Comparison of ENCODE assay signal across 13 mouse cellular contexts in genomic region chr17:80084424-80084823, GRCm38 (mm10). TPM values are rescaled to one million over a fixed set of nuclear protein-coding genes. Genes with fewer than 3 reads are reported as not detected.
DNase-seq lines count a peak whose midpoint lies in the region; ATAC-seq lines count a peak whose summit lies in the region.
"Had no signal": no experiment of that assay in that cellular context is flagged by ENCODE, and none has a peak within 500 bp of the region (broad histone marks: within the 10 kb centered on the region; RNA-seq: fewer than 3 reads in every experiment).

No protein-coding gene starts in this region.

- DNase-seq in heart, adult 8-10 months (ENCODE audit: low spot score) = no peak
- DNase-seq in cerebellum, postnatal 10 days = peak; percentile 31 to 36
- peak; percentile 65 to 66 for DNase-seq in layer of hippocampus, adult 8-10 months (ENCODE audit: low spot score in 2 of 2)
- peak; percentile 32 for DNase-seq in right cerebral cortex, postnatal 14 days
- no peak for DNase-seq in retina, postnatal 1 day
- no peak for DNase-seq in spleen, postnatal 10 days (ENCODE audit: low spot score in 2 of 2)
- DNase-seq: kidney, adult 8-10 months had no signal

- no peaks in the 10 kb centered on the region for H3K36me3 ChIP-seq in heart, embryonic 14.5 days (ENCODE audit: control insufficient read depth, insufficient read depth, low read length)
- H3K36me3 ChIP-seq: forebrain, embryonic 12.5 days; hindbrain, embryonic 12.5 days; limb, embryonic 10.5 days; lung, embryonic 15.5 days; midbrain, embryonic 12.5 days had no signal

- 22% methylated on average over 9 of the region's 9 CpGs for WGBS in heart, embryonic 14.5 days

- no peak overlapping the region for H3K27ac ChIP-seq in heart, embryonic 14.5 days (replicated peaks in 1 of 2; ENCODE audit: control insufficient read depth in 1 of 2, insufficient read depth in 1 of 2, low read depth in 2 of 2, low read length in 2 of 2)
- H3K27ac ChIP-seq: forebrain, embryonic 12.5 days; hindbrain, embryonic 12.5 days; limb, embryonic 10.5 days; lung, embryonic 15.5 days; midbrain, embryonic 12.5 days had no signal

- H3K4me1 ChIP-seq in heart, embryonic 14.5 days (ENCODE audit: control insufficient read depth in 2 of 2, insufficient read depth in 2 of 2, low read length in 2 of 2) = peaks cover 3 to 8% of the 10 kb centered on the region in 2 experiments; a peak in 3 of 4 replicates
- H3K4me1 ChIP-seq: forebrain, embryonic 12.5 days; hindbrain, embryonic 12.5 days; limb, embryonic 10.5 days; lung, embryonic 15.5 days; midbrain, embryonic 12.5 days had no signal

- H3K9ac ChIP-seq in heart, embryonic 14.5 days (ENCODE audit: low read length) = 0 out of 2 replicates have a peak overlapping the region, but pooled peaks have one; percentile 3
- H3K9ac ChIP-seq: forebrain, embryonic 12.5 days; hindbrain, embryonic 12.5 days; lung, embryonic 15.5 days; midbrain, embryonic 12.5 days had no signal

- no peaks in the 10 kb centered on the region for H3K27me3 ChIP-seq in heart, embryonic 14.5 days (ENCODE audit: control insufficient read depth, insufficient read depth, low read length)
- H3K27me3 ChIP-seq: forebrain, embryonic 12.5 days; hindbrain, embryonic 12.5 days; lung, embryonic 15.5 days; midbrain, embryonic 12.5 days had no signal

- H3K9me3 ChIP-seq in heart, embryonic 14.5 days (ENCODE audit: control insufficient read depth, low read length) = no peaks in the 10 kb centered on the region
- H3K9me3 ChIP-seq: forebrain, embryonic 12.5 days; hindbrain, embryonic 12.5 days; limb, embryonic 10.5 days; lung, embryonic 15.5 days; midbrain, embryonic 12.5 days had no signal

- no peak for ATAC-seq in heart, embryonic 14.5 days (ENCODE audit: insufficient number of reproducible peaks, insufficient read depth, low FRiP score, low read depth)

- peak overlapping the region; percentile 3; the same call in 1 of the 2 replicates for H3K4me2 ChIP-seq in heart, embryonic 14.5 days (ENCODE audit: low read length)
- H3K4me2 ChIP-seq: forebrain, embryonic 12.5 days; hindbrain, embryonic 12.5 days; lung, embryonic 15.5 days; midbrain, embryonic 12.5 days had no signal

- H3K4me3 ChIP-seq in heart, embryonic 14.5 days (ENCODE audit: control insufficient read depth in 1 of 2, insufficient read depth in 1 of 2, low read depth in 1 of 2, low read length in 2 of 2) = no peak overlapping the region
- H3K4me3 ChIP-seq: forebrain, embryonic 12.5 days; hindbrain, embryonic 12.5 days; limb, embryonic 10.5 days; lung, embryonic 15.5 days; midbrain, embryonic 12.5 days had no signal

RNA-seq across cellular contexts. Expression of gene Hnrnpll, which starts 22.3 kb away (rescaled TPM):
- polyA plus RNA-seq in heart, embryonic 14.5 days (2014; fragmentation: Nextera tagmentation; extraction: Ambion mirVana) = 47.7 and 52.3 TPM in 2 replicates
- total RNA-seq in heart, adult 8-10 months (2022) = 10 to 100 TPM; 18.3 to 22.9 (median 22.5) TPM
- 10 to 100 TPM; 61.5 to 65.8 (median 63.6) TPM for total RNA-seq in layer of hippocampus, adult 8-10 months (2022)

RNA-seq across cellular contexts. Expression of gene Galm, which starts 42.8 kb away (rescaled TPM):
- 10.7 and 13.7 TPM in 2 replicates for polyA plus RNA-seq in heart, embryonic 14.5 days (2014; fragmentation: Nextera tagmentation; extraction: Ambion mirVana)
- 10 to 100 TPM; 17.8 to 21.2 (median 19.7) TPM for total RNA-seq in heart, adult 8-10 months (2022)
- 1 to 10 TPM; 4.4 to 5.4 (median 4.9) TPM for total RNA-seq in layer of hippocampus, adult 8-10 months (2022)

Comparison
In these comparisons a context has a peak if more than half of its experiments do, and no peak if none do; other contexts are left out.
1. DNase-seq: peak in cerebellum, postnatal 10 days (2 of 2), layer of hippocampus, adult 8-10 months (2 of 2) and right cerebral cortex, postnatal 14 days (single experiment); none in heart, adult 8-10 months (single experiment), retina, postnatal 1 day (single experiment) and spleen, postnatal 10 days (0 of 2).